Mouse (Mus musculus) cerebellum, postnatal 10 days (tissue): ENCODE measurements around the gene Gm44973.
"Not testable (repeated sequence)": the region's sequence is repeated elsewhere in the genome, so short reads cannot be mapped to it uniquely, and the experiment has no call there.

Experiments used
- DNase-seq, 2 experiments: peaks; one replicate each; pipeline ENCODE4 v3.0.0; 2021; ENCODE audit warnings: mixed read lengths in 2 of 2

The Gm44973 gene

GRCm38 (mm10) chr7:5052931-5053343 lies 37.6 kb downstream of the Gm44973 start:
- DNase-seq: peak; percentile 53

GRCm38 (mm10) chr7:5053456-5054179 lies 38.3 kb downstream of the Gm44973 start:
- peak; percentile 50 to 57 for DNase-seq

- peak; percentile 78 to 80 for DNase-seq
These were observed 41.5 kb downstream of the Gm44973 start for GRCm38 (mm10) chr7:5056651-5057263.

- peak in 1 of 2 experiments; percentile 28 for DNase-seq
These were observed 42.1 kb downstream of the Gm44973 start for GRCm38 (mm10) chr7:5057381-5057780.

GRCm38 (mm10) chr7:5057804-5058203 lies 42.5 kb downstream of the Gm44973 start:
- peak; percentile 21 to 30 for DNase-seq

- DNase-seq: peak in 1 of 2 experiments; percentile 33
These were observed 43.3 kb downstream of the Gm44973 start for GRCm38 (mm10) chr7:5058631-5059030.

- DNase-seq: peak in 1 of 2 experiments; percentile 26
These were observed 44.1 kb downstream of the Gm44973 start for GRCm38 (mm10) chr7:5059421-5059820.

GRCm38 (mm10) chr7:5060239-5060731 lies 45.0 kb downstream of the Gm44973 start:
- peak; percentile 95 to 96 for DNase-seq

GRCm38 (mm10) chr7:5060944-5061773 lies 45.9 kb downstream of the Gm44973 start:
- DNase-seq: peak; percentile 100

GRCm38 (mm10) chr7:5061774-5062359 lies 46.6 kb downstream of the Gm44973 start, which contains the start of gene U2af2:
Gene U2af2, plus strand, starts transcription at chr7:5062143.
- peak; percentile 99 for DNase-seq

GRCm38 (mm10) chr7:5062360-5063001 lies 47.2 kb downstream of the Gm44973 start:
- peak; percentile 77 to 85 for DNase-seq

- no peak for DNase-seq
These were observed 49.6 kb downstream of the Gm44973 start for GRCm38 (mm10) chr7:5064886-5065285.

GRCm38 (mm10) chr7:5073586-5073985 lies 58.3 kb downstream of the Gm44973 start:
- no peak for DNase-seq

- DNase-seq: no peak
These were observed 59.7 kb downstream of the Gm44973 start for GRCm38 (mm10) chr7:5074984-5075383.

- no peak for DNase-seq
These were observed 61.6 kb downstream of the Gm44973 start for GRCm38 (mm10) chr7:5076931-5077330.

- not testable (repeated sequence) for DNase-seq
These were observed 64.2 kb downstream of the Gm44973 start for GRCm38 (mm10) chr7:5079365-5080009.

GRCm38 (mm10) chr7:5080010-5080751 lies 64.9 kb downstream of the Gm44973 start, which contains the start of gene Epn1:
Gene Epn1, plus strand, starts transcription at chr7:5080235.
- peak; percentile 98 to 99 for DNase-seq

GRCm38 (mm10) chr7:5080815-5081214 lies 65.5 kb downstream of the Gm44973 start:
- DNase-seq: no peak

- no peak for DNase-seq
These were observed 65.9 kb downstream of the Gm44973 start for GRCm38 (mm10) chr7:5081241-5081640.

GRCm38 (mm10) chr7:5081939-5082338 lies 66.6 kb downstream of the Gm44973 start:
- no peak for DNase-seq
